Mouse (Mus musculus) heart, embryonic 11.5 days (tissue): ENCODE measurements around the gene Gm29609. TPM values are rescaled to one million over a fixed set of nuclear protein-coding genes. Genes with fewer than 3 reads are reported as not detected.
A peak's percentile ranks its signal among the peaks of the same experiment; 100 is the strongest.

Experiments
- ATAC-seq: fragments of 200-750 bp; cut with Nextera tagmentation; replicated peaks from 2 replicates; pipeline ENCODE4 v1.8.0; 2017; ENCODE audit warnings: moderate library complexity; ENCODE audit not compliant: insufficient number of reproducible peaks, low FRiP score, low TSS enrichment
- H3K27ac ChIP-seq: fragments of 300-500 bp; sonication (generic); 2 replicates; pipeline ENCODE4 v1.5.1; 2014; ENCODE audit warnings: mild to moderate bottlenecking, low read depth, low read length
- H3K27me3 ChIP-seq: fragments of 300-500 bp; sonication (generic); 2 replicates; pipeline ENCODE4 v1.6.1; 2014; ENCODE audit warnings: mild to moderate bottlenecking, low read length, mixed read lengths; ENCODE audit not compliant: control insufficient read depth, insufficient read depth
- H3K36me3 ChIP-seq: fragments of 300-500 bp; sonication (generic); 2 replicates; pipeline ENCODE4 v1.6.1; 2014; ENCODE audit warnings: mild to moderate bottlenecking, low read length, moderate library complexity, mixed read lengths; ENCODE audit not compliant: control insufficient read depth, insufficient read depth
- H3K4me1 ChIP-seq: fragments of 300-500 bp; sonication (generic); 2 replicates; pipeline ENCODE4 v1.6.1; 2014; ENCODE audit warnings: low read length; ENCODE audit not compliant: control insufficient read depth, insufficient read depth
- H3K4me2 ChIP-seq: fragments of 300-500 bp; sonication (generic); 2 replicates; pipeline ENCODE4 v1.6.1; 2014; ENCODE audit warnings: mild to moderate bottlenecking, moderate library complexity
- H3K4me3 ChIP-seq: fragments of 300-500 bp; sonication (generic); 2 replicates; pipeline ENCODE4 v1.5.1; 2014; ENCODE audit warnings: low read depth, low read length
- H3K9ac ChIP-seq: fragments of 300-500 bp; sonication (generic); 2 replicates; pipeline ENCODE4 v1.6.1; 2014; ENCODE audit warnings: mild to moderate bottlenecking, low read depth, low read length, moderate library complexity
- H3K9me3 ChIP-seq: fragments of 300-500 bp; sonication (generic); replicated peaks from 2 replicates; pipeline ENCODE4 v1.6.1; 2016; ENCODE audit warnings: low read length; ENCODE audit not compliant: control insufficient read depth
- WGBS: fragments of 180-500 bp; shearing (Covaris S2); extraction: QIAGEN DNeasy Blood & Tissue Kit; methylation state at CpG from one replicate; pipeline ENCODE4 v1.1.7; 2014; ENCODE audit not compliant: insufficient replicate concordance; 5-methylcytosine and 5-hydroxymethylcytosine counted together
- polyA plus RNA-seq: library from polyadenylated mRNA; unstranded; fragments of >200 nt; fragmentation: Nextera tagmentation; extraction: Ambion mirVana; gene quantifications from 2 replicates; pipeline ENCODE4 v1.2.1, GENCODE M21; 2014

Gene Gm29609
- polyA plus RNA-seq = 0.76 and 1.2 TPM in 2 replicates

- H3K4me2 ChIP-seq = peak within 1 kb of the TSS; percentile 78
- WGBS = under 1% methylated on average over 59 of the region's 59 CpGs
- peak within 1 kb of the TSS; percentile 99 for H3K27ac ChIP-seq
Observed at GRCm38 (mm10) chr5:31179766-31180630, at the start of gene Gm29609, which contains the start of gene Gtf3c2. Gm29609 (minus strand) TSS chr5:31179911. Gtf3c2 (minus strand) TSS chr5:31180144.

GRCm38 (mm10) chr5:31226641-31227040 is 46.9 kb upstream of the Gm29609 start:
- ATAC-seq = no peak
- WGBS = 41% methylated on average over 1 of the region's 1 CpGs
- Histone ChIP-seq H3K27me3 (no peaks in the 10 kb centered on the region; the same call in 1 of the 2 replicates), H3K4me3 (no peak overlapping the region), H3K27ac (no peak overlapping the region), H3K9me3 (no peaks in the 10 kb centered on the region), H3K4me2 (no peak overlapping the region), H3K4me1 (no peaks in the 10 kb centered on the region), H3K36me3 (no peaks in the 10 kb centered on the region), H3K9ac (no peak overlapping the region)

More at GRCm38 (mm10) chr5:31179766-31180630, at the start of gene Gm29609, which contains the start of gene Gtf3c2:
- H3K36me3 ChIP-seq = no peaks in the 10 kb centered on the region; the same call in 1 of the 2 replicates
- H3K9me3 ChIP-seq = no peaks in the 10 kb centered on the region
- H3K9ac ChIP-seq = peak within 1 kb of the TSS; percentile 81
- H3K27me3 ChIP-seq = no peaks in the 10 kb centered on the region
- no peaks in the 10 kb centered on the region for H3K4me1 ChIP-seq
- H3K4me3 ChIP-seq = peak within 1 kb of the TSS; percentile 88
- peak; percentile 88 for ATAC-seq

- no peaks in the 10 kb centered on the region for H3K9me3 ChIP-seq
- 0 out of 2 replicates have a peak, but pooled peaks cover 6% of the 10 kb centered on the region for H3K4me1 ChIP-seq
- 92% methylated on average over 9 of the region's 9 CpGs for WGBS
- no peak overlapping the region for H3K4me3 ChIP-seq
- no peaks in the 10 kb centered on the region; the same call in 1 of the 2 replicates for H3K27me3 ChIP-seq
- H3K36me3 ChIP-seq = no peaks in the 10 kb centered on the region
- no peak for ATAC-seq
- H3K27ac ChIP-seq = no peak overlapping the region
- H3K4me2 ChIP-seq = no peak overlapping the region
- H3K9ac ChIP-seq = no peak overlapping the region
Observed at GRCm38 (mm10) chr5:31222696-31223095, 43.0 kb upstream of the Gm29609 start.

- H3K27me3 ChIP-seq = no peaks in the 10 kb centered on the region
- H3K27ac ChIP-seq = peak overlapping the region; percentile 89
- H3K4me1 ChIP-seq = 0 out of 2 replicates have a peak, but pooled peaks cover 6% of the 10 kb centered on the region
- peak overlapping the region; percentile 94 for H3K4me3 ChIP-seq
- ATAC-seq = no peak
- no peaks in the 10 kb centered on the region for H3K9me3 ChIP-seq
- H3K36me3 ChIP-seq = no peaks in the 10 kb centered on the region
- 15% methylated on average over 11 of the region's 11 CpGs for WGBS
- H3K4me2 ChIP-seq = peak overlapping the region; percentile 90
- peak overlapping the region; percentile 96 for H3K9ac ChIP-seq
Observed at GRCm38 (mm10) chr5:31221304-31221945, 41.7 kb upstream of the Gm29609 start.

- Histone ChIP-seq H3K27me3 (no peaks in the 10 kb centered on the region), H3K4me1 (0 out of 2 replicates have a peak, but pooled peaks cover 6% of the 10 kb centered on the region), H3K9ac (peak within 1 kb of the TSS; percentile 96), H3K9me3 (no peaks in the 10 kb centered on the region), H3K4me3 (peak within 1 kb of the TSS; percentile 94), H3K27ac (peak within 1 kb of the TSS; percentile 89), H3K36me3 (no peaks in the 10 kb centered on the region), H3K4me2 (peak within 1 kb of the TSS; percentile 90)
- under 1% methylated on average over 63 of the region's 70 CpGs for WGBS
- peak; percentile 96 for ATAC-seq
Observed at GRCm38 (mm10) chr5:31220448-31221303, 41.0 kb upstream of the Gm29609 start, which contains the start of gene Ppm1g. Ppm1g (minus strand) TSS chr5:31220687.

- Histone ChIP-seq H3K4me1 (0 out of 2 replicates have a peak, but pooled peaks cover 6% of the 10 kb centered on the region), H3K27ac (peak overlapping the region; percentile 89), H3K4me2 (peak overlapping the region; percentile 90), H3K4me3 (peak overlapping the region; percentile 94), H3K9me3 (no peaks in the 10 kb centered on the region), H3K27me3 (no peaks in the 10 kb centered on the region), H3K9ac (peak overlapping the region; percentile 96), H3K36me3 (no peaks in the 10 kb centered on the region)
- under 1% methylated on average over 39 of the region's 40 CpGs for WGBS
- peak; percentile 36 for ATAC-seq
Observed at GRCm38 (mm10) chr5:31219911-31220447, 40.3 kb upstream of the Gm29609 start.

- 0 out of 2 replicates have a peak, but pooled peaks cover 6% of the 10 kb centered on the region for H3K4me1 ChIP-seq
- ATAC-seq = no peak
- H3K36me3 ChIP-seq = no peaks in the 10 kb centered on the region
- H3K27ac ChIP-seq = 0 out of 2 replicates have a peak overlapping the region, but pooled peaks have one; percentile 89
- 2% methylated on average over 11 of the region's 11 CpGs for WGBS
- peak overlapping the region; percentile 94 for H3K4me3 ChIP-seq
- no peaks in the 10 kb centered on the region for H3K27me3 ChIP-seq
- peak overlapping the region; percentile 96 for H3K9ac ChIP-seq
- H3K4me2 ChIP-seq = peak overlapping the region; percentile 90
- H3K9me3 ChIP-seq = no peaks in the 10 kb centered on the region
Observed at GRCm38 (mm10) chr5:31219474-31219873, 39.8 kb upstream of the Gm29609 start.
